ENCODE assay signal across 20 mouse cellular contexts in the genomic region with DNA sequence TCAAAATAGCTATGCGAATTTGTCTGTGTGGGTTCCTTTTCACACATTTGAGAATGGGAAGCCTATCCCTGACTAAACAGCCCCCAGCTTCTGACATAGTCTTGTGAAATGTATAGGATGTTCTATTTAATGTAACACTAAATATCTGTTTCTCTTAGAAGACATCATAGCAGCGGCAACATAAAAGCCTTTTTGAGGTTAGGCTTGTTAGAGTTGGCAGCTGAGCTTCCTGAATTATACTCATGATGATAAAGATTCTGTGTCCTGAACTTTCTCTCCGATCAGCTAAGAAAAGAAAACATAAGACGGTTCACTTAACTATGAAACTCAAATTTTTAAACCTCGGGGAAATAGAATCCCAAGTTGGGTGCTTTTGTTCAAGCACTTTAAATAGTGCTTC.
"Had no signal": no experiment of that assay in that cellular context is flagged by ENCODE, and none has a peak within 500 bp of the region (broad histone marks: within the 10 kb centered on the region; RNA-seq: fewer than 3 reads in every experiment).

No protein-coding gene starts in this region.

- H3K4me3 ChIP-seq: lung, embryonic 15.5 days; megakaryocyte, embryonic 14.5 days; midbrain, embryonic 13.5 days; midbrain, embryonic 15.5 days; neural tube, embryonic 13.5 days; neural tube, embryonic 15.5 days had no signal

- H3K27ac ChIP-seq: lung, embryonic 15.5 days; macrophage; midbrain, embryonic 13.5 days; midbrain, embryonic 15.5 days; neural tube, embryonic 13.5 days; neural tube, embryonic 15.5 days had no signal

- H3K9me3 ChIP-seq: lung, embryonic 15.5 days; megakaryocyte, embryonic 14.5 days; midbrain, embryonic 13.5 days; midbrain, embryonic 15.5 days; neural tube, embryonic 13.5 days; neural tube, embryonic 15.5 days had no signal

- H3K27me3 ChIP-seq: lung, embryonic 15.5 days; megakaryocyte, embryonic 14.5 days; midbrain, embryonic 13.5 days; midbrain, embryonic 15.5 days; neural tube, embryonic 13.5 days; neural tube, embryonic 15.5 days had no signal

- ATAC-seq: liver, postnatal 0 days; lung, postnatal 0 days; midbrain, embryonic 13.5 days; midbrain, embryonic 15.5 days had no signal

- H3K4me2 ChIP-seq: lung, embryonic 15.5 days; midbrain, embryonic 11.5 days; midbrain, embryonic 13.5 days; midbrain, embryonic 15.5 days; neural tube, embryonic 13.5 days; neural tube, embryonic 15.5 days had no signal

- H3K9ac ChIP-seq: liver, postnatal 0 days; lung, embryonic 15.5 days; midbrain, embryonic 13.5 days; midbrain, embryonic 15.5 days; neural tube, embryonic 13.5 days; neural tube, embryonic 15.5 days had no signal

- DNase-seq: liver, postnatal 0 days; lung, adult 2 months; lung, postnatal 14 days; lung, postnatal 36 days; retina, postnatal 1 day; right cerebral cortex, adult 18-20 months; right cerebral cortex, postnatal 25 days; right cerebral cortex, postnatal 4 days; spleen, adult 18-20 months; thymus, adult 18-20 months; thymus, postnatal 25 days had no signal

- H3K4me1 ChIP-seq: lung, embryonic 15.5 days; midbrain, embryonic 13.5 days; midbrain, embryonic 15.5 days; neural tube, embryonic 13.5 days; neural tube, embryonic 15.5 days had no signal
